Mouse (Mus musculus) embryonic stem cell, embryonic (primary cell): ENCODE measurements at regions not wholly inside any gene's neighbourhood (a gene's known extent, or its start where the extent isn't known, plus 50 kb on each side); places are given as distances from the start of the nearest gene placed in this dataset.

Experiments
- CTCF ChIA-PET, 4 experiments: fragments of 300-600 bp in 2 of 4; fragments of 350-600 bp in 2 of 4; sonication (Branson Sonifier 250); formaldehyde crosslinking; loops; one replicate each; lab custom pipeline; 2022; ENCODE audit warnings: inconsistent platforms in 2 of 4; lab: Charles Lee
- POLR2A ChIA-PET, 4 experiments: fragments of 300-600 bp in 2 of 4; fragments of 350-600 bp in 2 of 4; sonication (Branson Sonifier 250); formaldehyde crosslinking; loops; one replicate each; lab custom pipeline; 2022; ENCODE audit warnings: antibody characterized with exemption in 4 of 4, inconsistent platforms in 1 of 4; lab: Charles Lee

- CTCF ChIA-PET, result interaction anchor here in 1 of 4 experiments (0.6 kb wide), 1 partner anchor 28 kb away, joined by 3 read pairs; no protein-coding TSS in a partner anchor
- POLR2A ChIA-PET, result no interaction called here
Observed at GRCm38 (mm10) chr19:54359731-54360130, 315.8 kb downstream of the Adra2a start.

GRCm38 (mm10) chr19:54360660-54361059 lies 316.7 kb downstream of the Adra2a start:
- POLR2A ChIA-PET, result no interaction called here
- CTCF ChIA-PET, result no interaction called here

GRCm38 (mm10) chr19:54385101-54385500 lies 341.1 kb downstream of the Adra2a start:
- ChIA-PET POLR2A (no interaction called here), CTCF (no interaction called here)

GRCm38 (mm10) chr19:54391406-54391805 lies 347.5 kb downstream of the Adra2a start:
- ChIA-PET POLR2A (no interaction called here), CTCF (no interaction called here)

DNA sequence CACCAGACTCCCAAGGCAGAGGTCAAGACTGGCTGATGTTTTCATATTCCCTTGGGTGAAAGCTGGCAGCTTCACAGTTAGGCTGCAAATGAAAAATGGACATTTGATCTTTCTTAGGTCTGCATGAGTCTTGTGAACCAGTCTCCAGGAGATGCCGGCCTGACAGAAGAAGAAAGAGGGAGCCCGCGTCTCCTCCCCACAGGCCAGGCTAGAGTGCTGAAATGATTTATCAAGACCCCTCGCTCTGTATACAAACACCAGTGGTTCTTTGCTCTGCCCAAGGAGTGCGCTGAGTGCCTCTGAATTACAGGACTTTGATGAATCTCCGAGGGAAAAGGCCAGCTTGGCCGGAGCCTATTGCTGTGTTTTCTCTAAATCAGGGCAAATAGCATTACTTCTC lies 355.7 kb downstream of the Adra2a start:
- POLR2A ChIA-PET, result interaction anchor here in 1 of 4 experiments (0.6 kb wide), 2 partner anchors 645 to 1524 kb away, joined by 3 read pairs; no protein-coding TSS in a partner anchor
- CTCF ChIA-PET, result no interaction called here

- CTCF ChIA-PET, result no interaction called here
- POLR2A ChIA-PET, result no interaction called here
Observed at GRCm38 (mm10) chr19:54407904-54408303, 364.0 kb downstream of the Adra2a start.

DNA sequence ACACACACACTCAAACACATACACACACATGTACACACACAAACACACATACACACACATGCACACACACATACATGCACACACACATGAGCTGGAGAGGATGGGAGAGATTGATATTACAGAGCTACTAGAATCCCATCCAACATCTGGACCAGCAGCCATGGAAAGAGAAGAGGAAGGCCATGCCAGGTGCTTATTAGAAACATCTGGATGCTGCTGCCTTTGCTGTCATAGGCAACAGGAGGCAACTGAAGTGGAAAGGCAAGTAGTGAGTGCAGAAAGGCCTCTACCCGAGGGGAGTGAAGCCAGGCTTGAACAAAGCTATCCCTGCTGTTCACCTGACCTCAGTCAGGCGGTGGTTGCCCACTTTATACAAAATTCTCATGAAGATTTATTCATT lies 385.1 kb downstream of the Adra2a start:
- CTCF ChIA-PET, result no interaction called here
- POLR2A ChIA-PET, result no interaction called here

DNA sequence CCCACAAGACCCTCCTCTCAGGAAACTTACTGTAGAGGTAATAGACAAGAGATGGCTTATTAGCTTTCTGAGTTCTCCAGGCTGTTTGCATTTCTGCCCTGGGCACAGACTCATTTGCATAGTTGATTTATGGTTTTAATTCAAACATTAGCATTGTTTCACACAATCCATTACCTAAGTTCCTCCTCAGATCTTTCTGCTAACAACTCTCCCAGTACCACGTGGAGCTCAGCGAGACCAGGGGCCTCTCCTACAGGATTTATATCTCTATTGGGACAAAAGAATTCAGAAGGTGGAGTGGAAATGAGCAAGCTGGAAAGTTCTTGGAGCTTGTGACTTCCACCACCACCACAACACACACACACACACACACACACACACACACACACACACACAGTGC lies 396.8 kb downstream of the Adra2a start:
- POLR2A ChIA-PET, result no interaction called here
- CTCF ChIA-PET, result no interaction called here

DNA sequence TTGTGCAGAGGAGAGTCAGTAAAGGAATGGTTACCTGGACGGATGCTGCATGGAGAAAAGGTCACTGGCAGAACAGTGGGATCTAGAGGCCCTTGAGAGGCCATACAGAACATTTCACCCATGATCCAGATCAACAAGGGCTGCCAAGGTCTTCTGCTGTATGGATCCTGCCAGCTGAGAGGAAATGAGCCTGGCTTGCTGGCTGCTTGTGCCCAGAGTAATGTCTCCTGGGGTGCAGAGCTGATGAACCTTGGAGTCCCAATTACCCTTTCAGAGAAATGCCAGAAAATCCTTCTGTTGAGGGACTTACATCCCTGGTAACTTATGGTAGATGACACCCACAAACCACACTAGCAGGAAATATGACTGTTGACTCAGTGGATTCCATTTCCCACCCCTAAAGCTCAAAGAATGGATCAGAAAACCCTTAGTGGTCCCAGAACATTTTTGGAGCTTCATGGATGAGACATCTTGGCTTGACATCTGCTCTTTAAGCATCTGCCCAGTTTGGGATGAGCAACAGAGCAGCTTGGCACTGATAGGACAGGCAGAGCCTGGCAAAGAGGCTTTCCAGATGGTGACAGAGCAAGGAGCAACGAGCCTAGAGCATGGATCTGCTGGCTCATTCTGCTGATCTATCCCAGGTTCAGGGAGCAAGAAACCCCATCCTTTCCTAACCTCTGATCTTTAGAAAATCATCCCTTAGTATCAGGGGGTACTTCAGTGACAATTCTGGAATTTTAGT lies 416.6 kb downstream of the Adra2a start:
- ChIA-PET CTCF (no interaction called here), POLR2A (no interaction called here)

DNA sequence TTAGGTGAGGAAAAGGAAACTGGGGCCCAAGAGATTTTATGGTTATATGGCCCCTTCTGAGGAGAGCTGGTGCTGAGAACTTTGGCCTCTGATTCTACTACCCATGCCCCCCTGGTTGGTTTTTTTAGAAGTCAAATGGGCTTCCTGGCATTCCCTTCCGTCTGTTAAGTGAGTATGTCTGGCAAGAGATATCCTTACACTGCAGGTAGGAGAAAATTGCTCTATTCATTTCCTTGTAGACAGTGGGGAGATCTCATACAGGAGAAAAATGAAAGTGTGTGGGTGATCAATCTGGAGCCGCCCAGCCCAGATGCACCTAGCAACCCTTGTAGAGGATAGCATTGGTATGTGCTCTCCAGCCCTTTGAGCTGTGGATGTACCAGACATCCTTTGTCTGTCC lies 418.5 kb downstream of the Adra2a start:
- POLR2A ChIA-PET, result no interaction called here
- CTCF ChIA-PET, result no interaction called here

DNA sequence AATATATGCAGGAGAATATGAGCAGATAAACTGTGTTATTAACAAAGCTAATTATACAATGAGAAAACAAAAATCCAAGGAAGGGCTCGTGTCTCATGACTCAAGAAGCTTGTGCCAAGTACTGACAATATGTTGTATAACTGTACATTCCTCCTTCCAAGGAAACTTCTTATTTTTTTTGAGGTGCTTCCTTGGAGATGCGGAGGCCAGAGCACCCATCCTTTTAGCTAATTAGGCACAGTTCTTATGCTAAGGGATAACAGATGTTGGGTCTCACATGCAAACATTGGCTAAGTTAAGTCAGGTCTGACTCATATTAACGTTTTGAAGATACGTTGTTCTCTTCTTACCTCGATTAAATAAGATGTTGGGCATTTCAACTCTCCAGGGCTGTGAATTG lies 426.1 kb downstream of the Adra2a start:
- ChIA-PET POLR2A (interaction anchor here in 1 of 4 experiments (0.7 kb wide), 1 partner anchor 10 kb away, joined by 3 read pairs; no protein-coding TSS in a partner anchor), CTCF (interaction anchor here in 1 of 4 experiments (0.5 kb wide), 1 partner anchor 592 kb away, joined by 8 read pairs; no protein-coding TSS in a partner anchor)

- ChIA-PET CTCF (no interaction called here), POLR2A (interaction anchor here in 1 of 4 experiments (0.9 kb wide), 1 partner anchor 11 kb away, joined by 4 read pairs; no protein-coding TSS in a partner anchor)
Observed at GRCm38 (mm10) chr19:54498066-54498465, 454.1 kb downstream of the Adra2a start.

DNA sequence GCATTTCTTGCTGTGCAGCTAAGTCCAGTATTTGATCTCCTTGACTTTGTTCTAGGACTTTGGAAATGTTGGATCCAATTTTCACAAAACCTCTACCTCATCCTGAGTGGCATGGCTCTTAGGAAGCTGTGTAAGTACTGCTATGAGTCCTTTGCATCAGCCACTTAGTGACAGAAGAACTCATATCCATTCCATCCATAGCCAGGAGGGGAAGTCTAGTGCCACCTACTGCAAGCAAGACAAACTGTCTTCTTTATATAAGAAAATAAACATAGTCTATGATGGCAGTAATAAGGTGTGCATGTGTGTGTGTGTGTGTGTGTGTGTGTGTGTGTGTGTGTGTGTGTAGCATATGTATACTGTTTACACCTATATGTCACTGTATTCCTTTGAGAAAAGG lies 489.9 kb downstream of the Adra2a start:
- POLR2A ChIA-PET, result no interaction called here

GRCm38 (mm10) chr19:54555351-54555750 lies 511.4 kb downstream of the Adra2a start:
- CTCF ChIA-PET, result no interaction called here
- POLR2A ChIA-PET, result no interaction called here

More for the DNA sequence above, 489.9 kb downstream of the Adra2a start:
- CTCF ChIA-PET, result interaction anchor here in 1 of 4 experiments (0.7 kb wide), 1 partner anchor 1007 kb away, joined by 6 read pairs; no protein-coding TSS in a partner anchor

DNA sequence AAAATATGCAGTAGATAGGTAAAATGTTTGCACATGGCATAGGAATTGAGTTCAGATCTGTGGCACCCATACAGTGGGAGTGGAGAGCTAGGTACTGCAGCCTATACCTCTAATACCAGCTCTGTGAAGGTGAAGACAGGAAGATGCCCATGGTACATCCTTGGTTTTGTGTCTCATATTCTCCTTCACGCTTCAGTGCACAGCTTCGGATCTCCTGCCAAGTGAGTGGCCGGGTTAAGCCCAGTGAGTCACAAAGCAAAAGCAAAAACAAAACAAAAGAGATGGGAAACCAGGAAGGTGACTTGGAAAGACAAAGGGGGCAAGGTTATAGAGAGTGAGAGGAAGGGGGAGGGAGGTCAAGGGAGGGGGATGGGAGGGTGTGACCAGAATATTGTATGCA lies 514.0 kb downstream of the Adra2a start:
- ChIA-PET CTCF (no interaction called here), POLR2A (no interaction called here)

DNA sequence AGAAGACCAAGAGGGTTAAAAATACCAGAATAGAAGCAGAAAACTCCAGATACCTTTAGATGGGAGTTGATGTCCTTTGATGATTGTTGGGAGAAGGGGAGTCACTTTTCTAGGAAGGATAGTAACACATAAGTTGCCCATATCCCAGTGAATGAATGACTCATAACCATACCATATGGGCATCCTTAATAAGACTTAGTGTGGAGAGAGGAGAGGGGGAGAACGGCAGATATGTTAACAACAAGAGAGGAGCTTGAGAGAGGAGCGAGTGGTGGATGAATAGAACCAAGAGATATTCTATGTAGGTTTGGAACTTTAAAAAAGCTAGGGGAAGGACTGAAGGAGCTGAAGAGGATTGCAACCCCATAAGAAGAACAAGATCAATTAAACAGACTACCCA lies 539.6 kb downstream of the Adra2a start:
- ChIA-PET CTCF (no interaction called here), POLR2A (no interaction called here)

DNA sequence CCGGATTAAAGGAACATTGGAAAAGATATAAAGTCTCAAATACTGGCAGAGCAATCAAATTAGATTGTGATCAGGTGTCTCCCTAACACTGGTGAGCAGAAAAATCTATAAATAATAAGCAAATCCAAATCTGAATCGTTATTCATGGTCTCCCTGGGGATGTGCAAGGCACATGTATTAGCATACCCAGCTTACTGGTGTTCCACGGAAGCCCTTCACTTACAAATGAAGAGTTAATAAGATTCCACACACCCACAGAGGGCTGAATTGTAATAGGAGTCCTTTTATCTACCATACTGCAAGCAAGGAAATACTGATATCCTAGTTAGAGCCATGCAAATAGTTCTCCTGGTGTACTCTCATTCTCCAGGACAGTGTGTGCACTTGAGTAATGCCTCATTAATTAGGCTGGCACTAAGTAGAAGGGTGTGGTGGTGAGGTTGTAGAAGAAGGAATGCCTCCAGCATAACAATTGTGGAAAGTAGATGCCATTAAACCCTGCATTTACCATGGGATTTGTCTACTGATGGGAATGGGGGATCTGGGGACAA lies 540.8 kb downstream of the Adra2a start:
- POLR2A ChIA-PET, result no interaction called here
- CTCF ChIA-PET, result no interaction called here

DNA sequence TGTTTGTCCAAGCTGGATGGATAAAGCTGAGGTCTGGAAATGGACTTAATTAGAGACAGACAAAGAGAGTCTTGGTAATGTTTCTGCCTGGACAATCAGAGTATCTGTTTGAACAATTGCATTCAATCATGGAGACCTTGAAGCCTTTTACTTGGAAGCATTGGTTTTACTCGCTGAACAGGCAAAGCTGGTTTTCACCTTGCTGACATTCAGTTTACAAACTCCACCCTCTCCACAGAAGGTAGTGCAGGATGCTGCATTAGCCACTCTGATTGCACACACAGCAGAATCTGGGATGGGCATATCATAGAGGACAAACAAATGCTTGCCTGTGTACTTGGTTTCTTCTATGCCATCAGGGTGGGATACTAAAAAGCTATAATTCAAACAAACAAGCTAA lies 541.4 kb downstream of the Adra2a start:
- CTCF ChIA-PET, result interaction anchor here in 1 of 4 experiments (1.0 kb wide), 1 partner anchor 747 kb away, joined by 3 read pairs; no protein-coding TSS in a partner anchor
- POLR2A ChIA-PET, result no interaction called here

DNA sequence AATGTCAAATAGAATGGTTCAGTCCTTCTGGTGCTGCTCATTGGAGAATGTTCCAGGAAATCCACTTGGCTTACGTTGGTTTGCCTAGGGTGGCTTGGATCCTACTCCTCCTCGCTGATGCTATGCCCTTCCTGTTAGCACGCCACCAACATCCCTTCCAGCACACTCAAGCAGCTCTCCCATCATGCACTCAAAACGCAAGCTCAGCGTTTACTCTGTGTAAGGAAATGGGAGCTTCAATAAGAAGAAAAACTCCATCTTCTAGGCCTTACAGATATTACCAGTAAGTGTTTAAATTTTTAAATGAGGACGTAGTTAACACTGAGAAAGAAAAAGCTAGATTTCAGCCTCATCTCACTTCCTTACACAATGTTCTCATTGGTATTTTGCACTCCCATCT lies 523.7 kb downstream of the Gpam start:
- POLR2A ChIA-PET, result no interaction called here

DNA sequence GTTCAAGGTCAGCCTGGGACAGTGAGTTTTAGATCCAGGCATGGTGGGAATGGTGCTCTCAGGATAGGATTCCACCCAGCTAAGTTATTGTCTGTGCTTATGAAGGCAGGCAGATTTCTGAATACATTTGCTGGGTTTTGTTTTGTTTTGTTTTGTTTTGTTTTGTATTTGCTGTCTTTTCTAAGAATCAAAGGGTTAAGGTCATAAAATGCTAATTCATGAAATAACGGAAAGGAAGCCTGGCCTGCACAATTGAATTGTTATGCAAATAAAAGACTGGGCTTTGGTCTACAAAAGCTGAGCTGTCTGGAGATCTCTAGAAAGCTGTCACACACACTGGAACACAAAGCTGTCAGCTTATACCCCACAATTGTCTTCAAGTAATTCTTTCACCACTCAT lies 521.7 kb downstream of the Gpam start:
- POLR2A ChIA-PET, result no interaction called here
- CTCF ChIA-PET, result interaction anchor here in 1 of 4 experiments (0.6 kb wide), 1 partner anchor 909 kb away, joined by 3 read pairs; no protein-coding TSS in a partner anchor

More for the DNA sequence above, 523.7 kb downstream of the Gpam start:
- CTCF ChIA-PET, result no interaction called here
